Mouse (Mus musculus) heart, embryonic 12.5 days (tissue): ENCODE measurements around the gene Sla2. TPM values are rescaled to one million over a fixed set of nuclear protein-coding genes. Genes with fewer than 3 reads are reported as not detected.
"Not testable (repeated sequence)": the region's sequence is repeated elsewhere in the genome, so short reads cannot be mapped to it uniquely, and the experiment has no call there.

Experiments
- ATAC-seq: fragments of 200-750 bp; cut with Nextera tagmentation; 2 replicates; pipeline ENCODE4 v1.8.0; 2017; ENCODE audit warnings: moderate TSS enrichment, moderate library complexity; ENCODE audit not compliant: insufficient number of reproducible peaks, low FRiP score
- H3K27ac ChIP-seq: fragments of 300-500 bp; sonication (generic); 2 replicates; pipeline ENCODE4 v1.5.1; 2016; ENCODE audit warnings: mild to moderate bottlenecking, moderate library complexity; ENCODE audit not compliant: poor library complexity, severe bottlenecking
- H3K27me3 ChIP-seq: fragments of 300-500 bp; sonication (generic); replicated peaks from 2 replicates; pipeline ENCODE4 v1.6.1; 2016; ENCODE audit warnings: mild to moderate bottlenecking, moderate library complexity
- H3K36me3 ChIP-seq: fragments of 300-500 bp; sonication (generic); 2 replicates; pipeline ENCODE4 v1.6.1; 2016; ENCODE audit warnings: mild to moderate bottlenecking, moderate library complexity
- H3K4me1 ChIP-seq: fragments of 300-500 bp; sonication (generic); replicated peaks from 2 replicates; pipeline ENCODE4 v1.6.1; 2016; ENCODE audit warnings: mild to moderate bottlenecking
- H3K4me2 ChIP-seq: fragments of 300-500 bp; sonication (generic); 2 replicates; pipeline ENCODE4 v1.6.1; 2016; ENCODE audit warnings: mild to moderate bottlenecking, moderate library complexity
- H3K4me3 ChIP-seq: fragments of 300-500 bp; sonication (generic); 2 replicates; pipeline ENCODE4 v1.5.1; 2016; ENCODE audit warnings: mild to moderate bottlenecking
- H3K9ac ChIP-seq: fragments of 300-500 bp; sonication (generic); 2 replicates; pipeline ENCODE4 v1.6.1; 2016; ENCODE audit warnings: mild to moderate bottlenecking, moderate library complexity
- H3K9me3 ChIP-seq: fragments of 300-500 bp; sonication (generic); replicated peaks from 2 replicates; pipeline ENCODE4 v1.6.1; 2016; ENCODE audit warnings: mild to moderate bottlenecking, moderate library complexity
- WGBS: fragments of 180-500 bp; shearing (Covaris S2); methylation state at CpG from one replicate; pipeline ENCODE4 v1.1.7; 2016; 5-methylcytosine and 5-hydroxymethylcytosine counted together
- polyA plus RNA-seq: library from polyadenylated mRNA; unstranded; fragments of >200 nt; fragmentation: Nextera tagmentation; extraction: Ambion mirVana; gene quantifications from 2 replicates; pipeline ENCODE4 v1.2.1, GENCODE M21; 2016

Sla2 gene
- polyA plus RNA-seq, 1 experiment from 2014 or later = 0.55 TPM

DNA sequence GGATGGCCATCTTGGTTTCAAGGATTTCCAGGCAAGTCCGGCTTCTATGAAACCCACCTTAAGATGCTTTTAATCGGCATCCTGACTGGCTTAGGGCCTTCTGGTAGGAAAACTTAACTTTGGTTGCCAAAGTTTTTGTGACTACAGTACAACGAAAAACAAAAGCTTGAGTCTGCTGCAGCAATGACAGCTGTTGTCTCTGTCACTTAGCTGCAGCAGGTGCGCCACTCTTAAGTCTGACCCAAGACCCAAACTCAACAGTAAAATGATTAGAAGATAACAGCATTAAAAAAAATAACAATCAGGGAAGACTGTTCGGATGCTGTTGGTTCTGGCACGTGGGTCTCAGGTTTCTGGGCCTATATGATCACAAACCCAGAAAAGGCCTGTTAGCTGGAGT, 48.2 kb downstream of the Sla2 start:
- WGBS = 61% methylated on average over 6 of the region's 6 CpGs
- peak overlapping the region; percentile 84 for H3K4me2 ChIP-seq
- H3K36me3 ChIP-seq = peaks cover 38% of the 10 kb centered on the region
- no peaks in the 10 kb centered on the region for H3K9me3 ChIP-seq
- ATAC-seq = no peak
- peaks cover 30% of the 10 kb centered on the region for H3K4me1 ChIP-seq
- peak overlapping the region; percentile 84 for H3K4me3 ChIP-seq
- no peaks in the 10 kb centered on the region for H3K27me3 ChIP-seq
- peak overlapping the region; percentile 97 for H3K9ac ChIP-seq
- H3K27ac ChIP-seq = no peak overlapping the region

- H3K36me3 ChIP-seq = peaks cover 83% of the 10 kb centered on the region
- H3K4me3 ChIP-seq = no peak overlapping the region
- H3K27ac ChIP-seq = no peak overlapping the region
- ATAC-seq = no peak
- WGBS = 96% methylated on average over 11 of the region's 11 CpGs
- H3K4me1 ChIP-seq = peaks cover 6% of the 10 kb centered on the region; the same call in 1 of the 2 replicates
- H3K9ac ChIP-seq = no peak overlapping the region
- no peaks in the 10 kb centered on the region for H3K27me3 ChIP-seq
- H3K9me3 ChIP-seq = peaks cover 28% of the 10 kb centered on the region
- H3K4me2 ChIP-seq = no peak overlapping the region
Measured at GRCm38 (mm10) chr2:156834336-156834735, 52.7 kb downstream of the Sla2 start.

- not testable (repeated sequence) for H3K27ac ChIP-seq, H3K4me2 ChIP-seq, H3K9ac ChIP-seq, H3K4me3 ChIP-seq, H3K27me3 ChIP-seq, ATAC-seq, H3K4me1 ChIP-seq, H3K9me3 ChIP-seq
- 84% methylated on average over 6 of the region's 6 CpGs for WGBS
- peaks cover 10% of the 10 kb centered on the region for H3K36me3 ChIP-seq
Measured at GRCm38 (mm10) chr2:156825128-156825527, 61.9 kb downstream of the Sla2 start.

Other genes with a start within 250 kb of the Sla2 start
- gene Myl9, start 111.8 kb downstream of the Sla2 start, polyA plus RNA-seq = 1,723 and 1,724 TPM in 2 replicates
- gene Tgif2, start 47.2 kb downstream of the Sla2 start, polyA plus RNA-seq = 42.8 and 43.1 TPM in 2 replicates
- 3.5 and 4.5 TPM in 2 replicates for gene 4930518I15Rik, start 29.2 kb downstream of the Sla2 start, polyA plus RNA-seq
- 193 and 203 TPM in 2 replicates for gene Rab5if, start 24.1 kb downstream of the Sla2 start, polyA plus RNA-seq
- 31.3 and 32.3 TPM in 2 replicates for gene Ndrg3, start 104.9 kb upstream of the Sla2 start, polyA plus RNA-seq
- gene Dsn1, start 120.0 kb upstream of the Sla2 start, polyA plus RNA-seq = 39.1 and 41.0 TPM in 2 replicates
- 4.5 and 5.2 TPM in 2 replicates for gene Soga1, start 192.1 kb upstream of the Sla2 start, polyA plus RNA-seq
- gene Tldc2, start 199.9 kb upstream of the Sla2 start, polyA plus RNA-seq = not detected in 2 replicates
- 17.2 and 18.0 TPM in 2 replicates for gene Samhd1, start 248.1 kb upstream of the Sla2 start, polyA plus RNA-seq